Mouse (Mus musculus) G1E (cell line): ENCODE measurements around the gene Gdf9.

Experiments used
- CTCF ChIP-seq: IDR thresholded peaks from 2 replicates; pipeline ENCODE4 v1.5.1; 2012; ENCODE audit warnings: low read depth, low read length, inconsistent platforms, mixed read lengths
- GATA1 ChIP-seq: IDR thresholded peaks from 2 replicates; pipeline ENCODE4 v1.6.1; 2012; ENCODE audit warnings: borderline replicate concordance, low read length, inconsistent platforms, mixed read lengths
- POLR2AphosphoS5 ChIP-seq: IDR thresholded peaks from 2 replicates; pipeline ENCODE4 v1.6.1; 2012; ENCODE audit warnings: low read depth, low read length, inconsistent platforms; ENCODE audit not compliant: insufficient replicate concordance
- TAL1 ChIP-seq: conservative IDR thresholded peaks from 2 replicates; pipeline ENCODE4 v1.6.1; 2012; ENCODE audit warnings: low read depth, low read length, inconsistent platforms, mixed read lengths

GRCm38 (mm10) chr11:53431347-53432056 lies 679 bp downstream of the Gdf9 start:
- TF ChIP-seq TAL1, result no peak
- no peak for TF ChIP-seq CTCF
- no peak for TF ChIP-seq GATA1
- TF ChIP-seq POLR2AphosphoS5, result no peak
